Mouse (Mus musculus): Measurements from ENCODE around the gene Rab11fip5. TPM values are rescaled to one million over a fixed set of nuclear protein-coding genes. Genes with fewer than 3 reads are reported as not detected.
A peak's percentile ranks its signal among the peaks of the same experiment; 100 is the strongest.

Rab11fip5 gene
- not detected in 2 replicates for polyA plus RNA-seq (2012; ENCODE audit: insufficient read depth, insufficient read length, low replicate concordance, missing spikeins)

GRCm38 (mm10) chr6:85373951-85374733 is at the start of gene Rab11fip5:
Gene Rab11fip5, minus strand, starts transcription at chr6:85374634.
- TF ChIP-seq POLR2A (IDR thresholded peaks at IDR 0.05; ENCODE audit: insufficient read depth, low read depth, low read length) (no peak), CTCF (IDR thresholded peaks at IDR 0.05; ENCODE audit: insufficient read depth, low read depth, low read length) (no peak)
- 2% methylated on average over 80 of the region's 80 CpGs for WGBS
- H3K27ac ChIP-seq (ENCODE audit: insufficient read depth, low read depth, low read length), result peak within 1 kb of the TSS; percentile 26; the same call in 1 of the 2 replicates

GRCm38 (mm10) chr6:85423836-85424379 is 49.5 kb upstream of the Rab11fip5 start, which contains the start of gene Noto:
Gene Noto, plus strand, starts transcription at chr6:85423886.
- no peak for TF ChIP-seq POLR2A (IDR thresholded peaks at IDR 0.05; ENCODE audit: insufficient read depth, low read depth, low read length)
- Histone ChIP-seq H3K4me3 (ENCODE audit: insufficient read depth, low read depth, low read length) (no peak within 1 kb of the TSS), H3K27ac (ENCODE audit: insufficient read depth, low read depth, low read length) (no peak within 1 kb of the TSS), H3K4me1 (ENCODE audit: control insufficient read depth, insufficient read depth, low read length) (no peaks in the 10 kb centered on the region; the same call in 1 of the 2 replicates)
- 28% methylated on average over 28 of the region's 28 CpGs for WGBS

More at GRCm38 (mm10) chr6:85373951-85374733, at the start of gene Rab11fip5:
- peak within 1 kb of the TSS; percentile 73 for H3K4me3 ChIP-seq (ENCODE audit: insufficient read depth, low read depth, low read length)
- peaks cover 30% of the 10 kb centered on the region for H3K4me1 ChIP-seq (ENCODE audit: control insufficient read depth, insufficient read depth, low read length)

GRCm38 (mm10) chr6:85419150-85419549 is 44.7 kb upstream of the Rab11fip5 start:
- 89% methylated on average over 2 of the region's 2 CpGs for WGBS
- TF ChIP-seq POLR2A (IDR thresholded peaks at IDR 0.05; ENCODE audit: insufficient read depth, low read depth, low read length) (no peak), CTCF (IDR thresholded peaks at IDR 0.05; ENCODE audit: insufficient read depth, low read depth, low read length) (no peak)

GRCm38 (mm10) chr6:85415829-85416228 is 41.4 kb upstream of the Rab11fip5 start:
- no peak overlapping the region for H3K27ac ChIP-seq (ENCODE audit: insufficient read depth, low read depth, low read length)
- no peak overlapping the region for H3K4me3 ChIP-seq (ENCODE audit: insufficient read depth, low read depth, low read length)
- no peak for TF ChIP-seq CTCF (IDR thresholded peaks at IDR 0.05; ENCODE audit: insufficient read depth, low read depth, low read length)
- no peak for TF ChIP-seq POLR2A (IDR thresholded peaks at IDR 0.05; ENCODE audit: insufficient read depth, low read depth, low read length)
- no peaks in the 10 kb centered on the region for H3K4me1 ChIP-seq (ENCODE audit: control insufficient read depth, insufficient read depth, low read length)
- WGBS, result 64% methylated on average over 3 of the region's 3 CpGs

More at GRCm38 (mm10) chr6:85419150-85419549, 44.7 kb upstream of the Rab11fip5 start:
- no peak overlapping the region for H3K27ac ChIP-seq (ENCODE audit: insufficient read depth, low read depth, low read length)
- H3K4me1 ChIP-seq (ENCODE audit: control insufficient read depth, insufficient read depth, low read length), result no peaks in the 10 kb centered on the region; the same call in 1 of the 2 replicates
- no peak overlapping the region for H3K4me3 ChIP-seq (ENCODE audit: insufficient read depth, low read depth, low read length)

- TF ChIP-seq CTCF (IDR thresholded peaks at IDR 0.05; ENCODE audit: insufficient read depth, low read depth, low read length) (peak; percentile 96), POLR2A (IDR thresholded peaks at IDR 0.05; ENCODE audit: insufficient read depth, low read depth, low read length) (no peak)
- H3K4me3 ChIP-seq (ENCODE audit: insufficient read depth, low read depth, low read length), result no peak overlapping the region
- WGBS, result 13% methylated on average over 13 of the region's 13 CpGs
- no peak overlapping the region for H3K27ac ChIP-seq (ENCODE audit: insufficient read depth, low read depth, low read length)
- peaks cover 4% of the 10 kb centered on the region; the same call in 1 of the 2 replicates for H3K4me1 ChIP-seq (ENCODE audit: control insufficient read depth, insufficient read depth, low read length)
Measured at GRCm38 (mm10) chr6:85410771-85411273, 36.4 kb upstream of the Rab11fip5 start.

- TF ChIP-seq CTCF (IDR thresholded peaks at IDR 0.05; ENCODE audit: insufficient read depth, low read depth, low read length), result no peak
- TF ChIP-seq POLR2A (IDR thresholded peaks at IDR 0.05; ENCODE audit: insufficient read depth, low read depth, low read length), result no peak
- Histone ChIP-seq H3K4me1 (ENCODE audit: control insufficient read depth, insufficient read depth, low read length) (peaks cover 4% of the 10 kb centered on the region; the same call in 1 of the 2 replicates), H3K4me3 (ENCODE audit: insufficient read depth, low read depth, low read length) (no peak overlapping the region), H3K27ac (ENCODE audit: insufficient read depth, low read depth, low read length) (no peak overlapping the region)
- WGBS, result 16% methylated on average over 31 of the region's 31 CpGs
Measured at GRCm38 (mm10) chr6:85409003-85409402, 34.6 kb upstream of the Rab11fip5 start.

GRCm38 (mm10) chr6:85403039-85403438 is 28.6 kb upstream of the Rab11fip5 start:
- no peaks in the 10 kb centered on the region for H3K4me1 ChIP-seq (ENCODE audit: control insufficient read depth, insufficient read depth, low read length)
- WGBS, result 66% methylated on average over 10 of the region's 10 CpGs
- no peak overlapping the region for H3K4me3 ChIP-seq (ENCODE audit: insufficient read depth, low read depth, low read length)
- no peak overlapping the region for H3K27ac ChIP-seq (ENCODE audit: insufficient read depth, low read depth, low read length)
- TF ChIP-seq POLR2A (IDR thresholded peaks at IDR 0.05; ENCODE audit: insufficient read depth, low read depth, low read length), result no peak
- TF ChIP-seq CTCF (IDR thresholded peaks at IDR 0.05; ENCODE audit: insufficient read depth, low read depth, low read length), result no peak

GRCm38 (mm10) chr6:85402613-85403012 is 28.2 kb upstream of the Rab11fip5 start:
- Histone ChIP-seq H3K4me1 (ENCODE audit: control insufficient read depth, insufficient read depth, low read length) (no peaks in the 10 kb centered on the region), H3K27ac (ENCODE audit: insufficient read depth, low read depth, low read length) (no peak overlapping the region), H3K4me3 (ENCODE audit: insufficient read depth, low read depth, low read length) (no peak overlapping the region)
- 61% methylated on average over 2 of the region's 2 CpGs for WGBS
- TF ChIP-seq POLR2A (IDR thresholded peaks at IDR 0.05; ENCODE audit: insufficient read depth, low read depth, low read length) (no peak), CTCF (IDR thresholded peaks at IDR 0.05; ENCODE audit: insufficient read depth, low read depth, low read length) (no peak)

GRCm38 (mm10) chr6:85399715-85400114 is 25.3 kb upstream of the Rab11fip5 start:
- H3K27ac ChIP-seq (ENCODE audit: insufficient read depth, low read depth, low read length), result no peak overlapping the region
- TF ChIP-seq POLR2A (IDR thresholded peaks at IDR 0.05; ENCODE audit: insufficient read depth, low read depth, low read length) (no peak), CTCF (IDR thresholded peaks at IDR 0.05; ENCODE audit: insufficient read depth, low read depth, low read length) (no peak)
- H3K4me1 ChIP-seq (ENCODE audit: control insufficient read depth, insufficient read depth, low read length), result no peaks in the 10 kb centered on the region
- 24% methylated on average over 5 of the region's 5 CpGs for WGBS
- H3K4me3 ChIP-seq (ENCODE audit: insufficient read depth, low read depth, low read length), result no peak overlapping the region
